Mouse (Mus musculus): ENCODE results near the gene Atad2b.
"Not testable (repeated sequence)": the region's sequence is repeated elsewhere in the genome, so short reads cannot be mapped to it uniquely, and the experiment has no call there.

GRCm38 (mm10) chr12:4886581-4886980 lies 30.6 kb upstream of the Atad2b start:
- not testable (repeated sequence) for TF ChIP-seq POLR2A (IDR thresholded peaks at IDR 0.05; ENCODE audit: extremely low read depth, insufficient read depth, low read length); CTCF (IDR thresholded peaks at IDR 0.05; ENCODE audit: low read depth, low read length)

Data from liver, adult 2 months (tissue).